Mouse (Mus musculus): ENCODE results near the gene Kcnq2. TPM values are rescaled to one million over a fixed set of nuclear protein-coding genes. Genes with fewer than 3 reads are reported as not detected.

Kcnq2 gene
- total and polyA plus RNA-seq, 2 experiments from 2014 or later: 0.04 TPM; not detected in 1

GRCm38 (mm10) chr2:181139641-181140193 lies 4.6 kb upstream of the Kcnq2 start:
- H3K4me2 ChIP-seq (ENCODE audit: low read depth, low read length): no peak overlapping the region
- ATAC-seq (ENCODE audit: insufficient read depth, low read depth) (no peak), DNase-seq (ENCODE audit: low spot score) (no peak)
- H3K9ac ChIP-seq (replicated peaks; ENCODE audit: low read depth, low read length): no peak overlapping the region
- no peaks in the 10 kb centered on the region for H3K4me1 ChIP-seq (ENCODE audit: control insufficient read depth, insufficient read depth)
- H3K9me3 ChIP-seq (replicated peaks; ENCODE audit: control insufficient read depth, low read length): no peaks in the 10 kb centered on the region
- no peak overlapping the region for H3K4me3 ChIP-seq (ENCODE audit: low read depth, low read length)
- peaks cover 27% of the 10 kb centered on the region for H3K27me3 ChIP-seq (ENCODE audit: control insufficient read depth, insufficient read depth, low read length)
- no peak overlapping the region for H3K27ac ChIP-seq (ENCODE audit: low read depth)
- TF ChIP-seq CTCF (IDR thresholded peaks at IDR 0.05; ENCODE audit: low read depth) (no peak), EP300 (IDR thresholded peaks at IDR 0.05; ENCODE audit: low read depth) (no peak)
- 61% methylated on average over 5 of the region's 5 CpGs for WGBS
- no peaks in the 10 kb centered on the region for H3K36me3 ChIP-seq (replicated peaks; ENCODE audit: control insufficient read depth, insufficient read depth, low read length)

- DNase-seq (ENCODE audit: low spot score) (peak; percentile 74), ATAC-seq (ENCODE audit: insufficient read depth, low read depth) (0 out of 2 replicates have a peak, but pooled peaks have one; percentile 58)
- Histone ChIP-seq H3K4me1 (ENCODE audit: control insufficient read depth, insufficient read depth) (no peaks in the 10 kb centered on the region), H3K27ac (ENCODE audit: low read depth) (no peak overlapping the region), H3K36me3 (replicated peaks; ENCODE audit: control insufficient read depth, insufficient read depth, low read length) (no peaks in the 10 kb centered on the region), H3K9ac (replicated peaks; ENCODE audit: low read depth, low read length) (no peak overlapping the region), H3K9me3 (replicated peaks; ENCODE audit: control insufficient read depth, low read length) (no peaks in the 10 kb centered on the region), H3K4me2 (ENCODE audit: low read depth, low read length) (no peak overlapping the region), H3K27me3 (ENCODE audit: control insufficient read depth, insufficient read depth, low read length) (peaks cover 54% of the 10 kb centered on the region), H3K4me3 (ENCODE audit: low read depth, low read length) (no peak overlapping the region)
- under 1% methylated on average over 6 of the region's 6 CpGs for WGBS
- TF ChIP-seq EP300 (IDR thresholded peaks at IDR 0.05; ENCODE audit: low read depth) (no peak), CTCF (IDR thresholded peaks at IDR 0.05; ENCODE audit: low read depth) (no peak)
These were observed 1.8 kb upstream of the Kcnq2 start for GRCm38 (mm10) chr2:181136934-181137333.

GRCm38 (mm10) chr2:181135446-181135818 lies 332 bp upstream of the Kcnq2 start:
- DNase-seq (ENCODE audit: low spot score) (no peak), ATAC-seq (ENCODE audit: insufficient read depth, low read depth) (no peak)
- Histone ChIP-seq H3K27me3 (ENCODE audit: control insufficient read depth, insufficient read depth, low read length) (peaks cover 62% of the 10 kb centered on the region), H3K9me3 (replicated peaks; ENCODE audit: control insufficient read depth, low read length) (no peaks in the 10 kb centered on the region), H3K36me3 (replicated peaks; ENCODE audit: control insufficient read depth, insufficient read depth, low read length) (no peaks in the 10 kb centered on the region), H3K4me3 (ENCODE audit: low read depth, low read length) (no peak overlapping the region), H3K9ac (replicated peaks; ENCODE audit: low read depth, low read length) (no peak overlapping the region), H3K4me2 (ENCODE audit: low read depth, low read length) (no peak overlapping the region), H3K27ac (ENCODE audit: low read depth) (no peak overlapping the region), H3K4me1 (ENCODE audit: control insufficient read depth, insufficient read depth) (no peaks in the 10 kb centered on the region)
- TF ChIP-seq EP300 (IDR thresholded peaks at IDR 0.05; ENCODE audit: low read depth) (no peak), CTCF (IDR thresholded peaks at IDR 0.05; ENCODE audit: low read depth) (no peak)
- 10% methylated on average over 4 of the region's 4 CpGs for WGBS

- Histone ChIP-seq H3K27me3 (ENCODE audit: control insufficient read depth, insufficient read depth, low read length) (peaks cover 62% of the 10 kb centered on the region), H3K4me1 (ENCODE audit: control insufficient read depth, insufficient read depth) (no peaks in the 10 kb centered on the region), H3K9me3 (replicated peaks; ENCODE audit: control insufficient read depth, low read length) (no peaks in the 10 kb centered on the region), H3K27ac (ENCODE audit: low read depth) (no peak overlapping the region), H3K9ac (replicated peaks; ENCODE audit: low read depth, low read length) (no peak overlapping the region), H3K36me3 (replicated peaks; ENCODE audit: control insufficient read depth, insufficient read depth, low read length) (no peaks in the 10 kb centered on the region), H3K4me2 (ENCODE audit: low read depth, low read length) (no peak overlapping the region), H3K4me3 (ENCODE audit: low read depth, low read length) (peak overlapping the region; percentile 38; the same call in 1 of the 2 replicates)
- no peak for TF ChIP-seq EP300 (IDR thresholded peaks at IDR 0.05; ENCODE audit: low read depth)
- TF ChIP-seq CTCF (IDR thresholded peaks at IDR 0.05; ENCODE audit: low read depth): no peak
- ATAC-seq (ENCODE audit: insufficient read depth, low read depth) (no peak), DNase-seq (ENCODE audit: low spot score) (no peak)
- WGBS: 9% methylated on average over 21 of the region's 22 CpGs
These were observed 1.1 kb downstream of the Kcnq2 start for GRCm38 (mm10) chr2:181133837-181134590.

- H3K4me1 ChIP-seq (ENCODE audit: control insufficient read depth, insufficient read depth): no peaks in the 10 kb centered on the region
- no peak overlapping the region for H3K9ac ChIP-seq (replicated peaks; ENCODE audit: low read depth, low read length)
- H3K4me2 ChIP-seq (ENCODE audit: low read depth, low read length): no peak overlapping the region
- WGBS: 59% methylated on average over 4 of the region's 4 CpGs
- no peaks in the 10 kb centered on the region for H3K36me3 ChIP-seq (replicated peaks; ENCODE audit: control insufficient read depth, insufficient read depth, low read length)
- TF ChIP-seq CTCF (IDR thresholded peaks at IDR 0.05; ENCODE audit: low read depth) (no peak), EP300 (IDR thresholded peaks at IDR 0.05; ENCODE audit: low read depth) (no peak)
- H3K27me3 ChIP-seq (ENCODE audit: control insufficient read depth, insufficient read depth, low read length): peaks cover 40% of the 10 kb centered on the region
- ATAC-seq (ENCODE audit: insufficient read depth, low read depth) (no peak), DNase-seq (ENCODE audit: low spot score) (no peak)
- no peaks in the 10 kb centered on the region for H3K9me3 ChIP-seq (replicated peaks; ENCODE audit: control insufficient read depth, low read length)
- H3K27ac ChIP-seq (ENCODE audit: low read depth): no peak overlapping the region
- H3K4me3 ChIP-seq (ENCODE audit: low read depth, low read length): no peak overlapping the region
These were observed 4.9 kb downstream of the Kcnq2 start for GRCm38 (mm10) chr2:181130245-181130644.

Measured in heart, postnatal 0 days (tissue).